Mouse (Mus musculus) testis, adult 10 weeks (tissue): ENCODE measurements around the gene Gpx3. TPM values are rescaled to one million over a fixed set of nuclear protein-coding genes. Genes with fewer than 3 reads are reported as not detected.

Source experiments
- polyA plus RNA-seq: library from polyadenylated mRNA; stranded (reverse); fragments of 350-450 nt; fragmentation: Illumina TruSeq; extraction: RNeasy Lipid Tissue Mini Kit (QIAGEN cat#74804); gene quantifications from one replicate; pipeline ENCODE4 v1.2.3, GENCODE M21; 2014; ENCODE audit warnings: low read depth, low replicate concordance

Gene Gpx3
- polyA plus RNA-seq = 8.6 TPM

DNA sequence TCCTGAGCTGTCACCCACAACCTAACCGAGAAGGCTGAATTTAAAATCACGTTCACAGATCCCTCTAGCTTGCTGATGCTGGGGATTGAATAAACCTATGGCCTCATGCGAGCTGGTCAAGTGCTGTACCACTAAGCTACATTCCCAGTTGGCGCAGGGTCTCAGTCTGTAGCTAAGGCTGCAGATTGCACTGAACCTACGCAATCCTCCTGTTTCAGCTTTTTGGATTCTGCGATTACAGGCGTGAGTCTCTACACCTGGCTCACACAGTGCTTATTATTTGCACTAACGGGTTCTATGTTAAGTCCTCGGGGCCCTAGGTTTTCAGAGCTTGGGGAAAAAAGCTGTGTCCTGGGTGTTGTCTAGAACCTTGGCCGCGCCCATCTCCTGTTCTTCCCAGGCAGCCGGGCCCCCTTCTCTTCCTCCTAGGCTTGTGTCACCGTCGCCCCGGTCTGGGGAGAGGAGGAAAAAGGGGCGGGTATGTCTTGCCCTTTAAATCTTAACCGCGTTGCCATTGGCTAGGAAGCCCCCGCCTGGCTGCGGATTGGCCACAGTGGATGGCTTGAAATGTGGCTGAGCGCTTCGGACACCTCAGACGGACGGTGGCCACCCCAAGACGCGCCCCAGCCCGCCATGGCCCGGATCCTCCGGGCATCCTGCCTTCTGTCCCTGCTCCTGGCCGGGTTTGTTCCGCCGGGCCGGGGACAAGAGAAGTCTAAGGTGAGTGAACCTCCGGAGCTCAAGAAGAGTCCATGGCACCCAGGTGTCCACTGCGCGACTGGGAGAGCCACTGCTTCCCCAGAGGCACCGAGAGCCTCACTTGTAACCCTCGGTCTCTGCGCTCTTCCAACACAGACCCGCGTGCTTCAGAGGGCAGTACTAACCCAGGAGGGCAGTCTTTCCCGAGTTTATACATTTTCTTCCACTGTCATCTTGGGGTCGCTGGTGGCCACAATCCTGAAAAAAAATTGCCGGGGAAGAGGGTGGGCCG, at the start of gene Gpx3:
Gpx3 (plus strand) TSS at position 121 of the 991 bp plus-strand sequence.

GRCm38 (mm10) chr11:54860256-54861038, 41.8 kb upstream of the Gpx3 start, which contains the start of gene Lyrm7:
Gene Lyrm7, minus strand, starts transcription at chr11:54860916.

GRCm38 (mm10) chr11:54866119-54867048, 35.9 kb upstream of the Gpx3 start, which contains the start of gene Hint1:
Gene Hint1, plus strand, starts transcription at chr11:54866383.

Other genes starting within 250 kb of the Gpx3 start
- 36.8 TPM for gene Cdc42se2, start 114.8 kb upstream of the Gpx3 start, polyA plus RNA-seq
- 159 TPM for gene Lyrm7, start 41.5 kb upstream of the Gpx3 start, polyA plus RNA-seq
- gene Hint1, start 36.1 kb upstream of the Gpx3 start, polyA plus RNA-seq = 145 TPM
- gene Tnip1, start 60.5 kb downstream of the Gpx3 start, polyA plus RNA-seq = 0.70 TPM
- gene Anxa6, start 131.0 kb downstream of the Gpx3 start, polyA plus RNA-seq = 1.3 TPM
- 2.8 TPM for gene Ccdc69, start 175.7 kb downstream of the Gpx3 start, polyA plus RNA-seq
- gene Gm2a, start 195.7 kb downstream of the Gpx3 start, polyA plus RNA-seq = 103 TPM
- 4.2 TPM for gene Slc36a3, start 249.3 kb downstream of the Gpx3 start, polyA plus RNA-seq